Mouse (Mus musculus) frontal cortex, postnatal 10 days (tissue): ENCODE measurements around the gene R3hdm4.
"Not testable (repeated sequence)": the region's sequence is repeated elsewhere in the genome, so short reads cannot be mapped to it uniquely, and the experiment has no call there.

Experiments
- DNase-seq, 2 experiments: peaks; one replicate each; pipeline ENCODE4 v3.0.0; 2022; ENCODE audit warnings: low spot score in 2 of 2, mixed read lengths in 1 of 2

The R3hdm4 gene

GRCm38 (mm10) chr10:79920958-79921535 lies at the start of gene R3hdm4:
TSS of gene R3hdm4 (minus strand) at chr10:79921208.
- DNase-seq, result no peak

- no peak for DNase-seq
Measured at GRCm38 (mm10) chr10:79970415-79971182, 49.6 kb upstream of the R3hdm4 start, which contains the start of gene Grin3b. TSS of gene Grin3b (plus strand) at chr10:79970715.

DNA sequence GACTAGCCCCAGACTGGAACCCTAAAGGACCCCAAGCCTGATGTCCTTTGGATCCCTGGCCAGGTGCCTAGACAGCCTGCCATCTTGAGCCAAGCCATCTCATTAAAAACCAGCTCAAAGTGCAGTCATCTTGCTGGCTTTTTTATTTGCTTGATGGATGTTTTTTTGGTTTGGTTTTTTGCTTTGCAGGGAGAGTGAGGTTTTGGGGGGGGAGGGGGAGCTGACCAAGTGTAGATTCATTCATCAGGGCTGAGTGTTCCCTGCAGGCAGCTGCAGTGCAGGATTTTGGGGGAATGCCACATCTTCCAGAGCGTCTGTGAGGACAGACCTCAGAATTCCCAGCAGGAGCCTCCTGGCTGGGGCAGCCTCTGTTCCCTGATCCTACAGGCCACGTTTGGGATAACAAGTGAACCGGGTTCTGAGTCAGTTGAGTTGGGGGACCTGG lies 48.1 kb upstream of the R3hdm4 start:
- DNase-seq, result no peak

DNA sequence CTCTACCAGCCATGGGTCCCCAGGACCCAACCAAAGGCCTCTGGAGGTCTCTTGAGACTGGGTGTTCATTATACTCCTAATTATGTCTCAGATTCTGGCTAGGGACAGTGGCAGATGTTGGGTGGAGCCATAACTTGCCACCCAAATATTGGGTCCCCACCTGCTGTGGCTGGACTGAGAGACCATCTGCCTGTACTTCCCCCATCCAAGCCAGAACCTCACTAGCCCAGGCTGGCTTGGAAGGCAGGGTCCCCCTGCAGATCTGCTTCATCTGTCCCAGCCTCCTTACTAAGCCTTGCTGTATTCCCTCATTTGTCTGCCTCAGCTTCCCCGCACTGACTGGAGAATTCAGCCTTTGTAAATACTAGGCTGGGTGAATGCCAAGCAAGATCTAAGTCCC lies 47.2 kb upstream of the R3hdm4 start:
- no peak for DNase-seq

DNA sequence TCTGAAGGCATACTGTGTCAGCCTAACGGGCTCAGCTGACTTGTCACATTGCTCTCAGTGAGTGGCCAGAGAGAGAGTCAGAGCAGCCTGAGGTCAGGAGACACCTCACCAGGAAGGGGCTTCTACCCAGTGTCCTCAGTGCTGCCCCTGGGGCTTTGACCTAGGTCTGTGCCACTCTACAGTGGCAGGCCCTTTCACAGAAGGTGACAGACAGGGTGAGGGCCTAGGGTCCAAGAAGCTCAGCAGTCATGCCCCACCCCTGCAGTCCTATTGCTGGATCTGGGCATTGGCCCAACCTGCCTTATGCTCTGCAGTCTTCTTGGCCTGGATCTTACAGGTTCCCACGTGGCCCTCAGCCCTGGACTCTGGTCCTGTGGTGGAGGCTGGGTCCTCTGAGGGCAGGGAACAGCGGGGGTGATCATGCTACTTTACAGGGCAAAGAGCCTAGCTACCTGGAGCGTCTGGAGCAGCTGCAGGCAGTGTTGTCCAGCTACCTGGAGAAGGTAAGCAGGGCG lies 45.9 kb upstream of the R3hdm4 start:
- no peak for DNase-seq

GRCm38 (mm10) chr10:79965325-79965724 lies 44.3 kb upstream of the R3hdm4 start:
- no peak for DNase-seq

DNA sequence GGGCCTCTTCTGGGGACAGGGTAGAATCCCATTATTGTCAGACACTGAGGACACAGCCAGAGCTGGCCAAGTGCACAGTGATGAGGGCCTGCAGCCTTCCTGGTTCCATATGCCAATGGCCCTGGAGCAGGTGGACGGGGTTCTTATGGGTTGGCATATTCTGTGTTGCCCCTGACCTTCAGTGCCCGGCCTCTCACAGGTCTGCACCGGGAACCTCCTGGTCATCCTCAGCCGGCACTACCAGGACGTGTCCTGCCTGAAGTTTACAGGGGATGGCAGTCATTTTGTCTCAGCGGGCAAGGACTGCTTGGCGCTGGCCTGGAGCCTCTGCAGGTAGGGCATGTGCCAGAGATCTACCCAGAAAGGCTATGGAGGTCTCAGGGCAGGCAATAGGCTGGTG lies 43.7 kb upstream of the R3hdm4 start:
- DNase-seq, result no peak

GRCm38 (mm10) chr10:79960671-79961294 lies 39.8 kb upstream of the R3hdm4 start:
- no peak for DNase-seq

DNA sequence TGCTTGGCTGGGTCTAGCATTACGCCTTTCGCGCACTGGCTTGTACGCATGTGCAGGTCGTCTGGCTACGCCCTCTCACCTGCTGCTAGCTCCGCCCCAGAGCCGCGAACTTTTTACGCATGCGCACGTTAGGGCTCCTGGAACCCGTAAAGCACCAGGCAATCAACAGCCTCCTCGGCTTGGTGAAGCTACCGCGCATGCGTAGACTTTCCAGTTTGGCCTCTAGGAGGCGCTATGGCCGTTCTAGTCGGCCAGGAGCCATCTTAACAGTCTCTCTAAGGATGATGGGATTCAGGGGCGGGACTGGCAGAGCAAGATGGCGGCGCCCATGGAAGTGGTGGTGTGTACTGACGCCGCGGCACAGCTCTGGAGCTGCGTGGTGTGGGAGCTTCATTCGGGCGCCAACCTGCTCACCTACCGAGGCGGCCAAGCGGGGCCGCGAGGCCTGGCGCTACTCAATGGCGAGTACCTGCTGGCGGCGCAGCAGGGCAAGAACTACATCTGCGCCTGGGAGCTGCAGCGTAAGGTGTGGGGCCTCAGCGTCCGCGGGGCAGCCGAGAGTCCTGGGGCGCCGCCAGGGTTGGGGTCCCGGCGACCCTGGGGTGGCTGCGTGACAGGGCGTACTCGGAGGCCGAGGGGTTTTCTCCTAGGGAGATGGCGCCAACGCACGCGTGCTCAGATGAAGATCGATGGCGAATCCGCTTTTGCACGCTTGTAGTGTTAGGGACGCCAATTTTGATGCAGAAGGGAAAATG lies 39.0 kb upstream of the R3hdm4 start, which contains the start of gene Wdr18:
TSS of gene Wdr18 (plus strand) at position 306 of the 755 bp plus-strand sequence.
- DNase-seq, result peak; percentile 98 to 99

- DNase-seq, result not testable (repeated sequence)
Measured at GRCm38 (mm10) chr10:79959412-79959811, 38.4 kb upstream of the R3hdm4 start.

DNA sequence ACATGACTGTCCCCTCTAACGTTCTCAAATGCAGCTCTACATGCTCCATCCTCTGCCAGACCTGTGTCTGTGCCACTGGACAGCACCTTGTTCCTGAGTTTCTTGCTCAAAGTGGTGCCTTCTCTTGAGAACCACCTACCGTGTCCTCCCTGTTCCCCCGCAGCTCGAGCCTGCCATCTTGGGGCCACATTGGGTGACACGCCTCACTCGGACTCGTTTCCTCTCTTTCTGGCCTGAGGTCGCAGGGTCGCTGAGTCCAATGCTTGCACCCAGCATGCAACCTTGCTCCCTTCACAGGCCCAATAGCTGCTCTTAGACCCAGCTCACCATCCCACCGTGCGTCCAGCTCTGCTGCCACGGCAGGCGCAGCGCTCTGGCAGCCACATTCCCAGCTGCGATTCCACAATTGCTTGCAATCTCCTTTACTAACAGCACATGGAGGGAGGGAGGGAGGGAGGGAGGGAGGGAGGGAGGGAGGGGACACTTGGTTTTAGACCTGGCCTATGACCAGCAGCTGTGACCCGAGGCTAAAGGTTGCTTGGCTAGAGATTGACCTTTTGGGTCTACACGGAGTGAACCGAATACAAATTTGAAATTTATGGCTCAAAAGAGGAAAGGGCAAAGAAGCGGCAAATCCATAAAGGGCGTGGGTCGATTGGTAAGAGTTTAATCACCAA lies 37.3 kb upstream of the R3hdm4 start:
- DNase-seq, result peak in 1 of 2 experiments; percentile 71

GRCm38 (mm10) chr10:79956643-79957154 lies 35.7 kb upstream of the R3hdm4 start:
- no peak for DNase-seq

DNA sequence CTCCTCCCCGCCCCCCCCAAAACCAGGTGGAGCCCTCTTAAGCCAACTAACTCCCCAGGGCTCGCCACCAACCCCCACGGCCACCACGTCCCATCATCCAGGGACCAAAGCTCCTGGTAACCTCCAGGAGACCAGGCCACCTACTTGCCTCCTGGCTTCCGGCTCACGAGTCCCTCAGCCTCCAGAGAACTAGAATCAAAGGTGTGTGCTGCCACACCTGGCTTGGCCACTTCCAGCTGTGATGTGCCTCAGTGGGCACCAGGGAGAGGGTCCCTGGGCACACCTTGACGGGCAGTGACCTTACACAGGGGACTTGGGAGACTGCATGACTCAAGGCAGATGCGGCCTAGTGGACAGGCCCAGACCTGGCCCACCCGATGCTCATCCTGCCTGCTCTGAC lies 34.7 kb upstream of the R3hdm4 start:
- DNase-seq, result no peak

GRCm38 (mm10) chr10:79953946-79954345 lies 32.9 kb upstream of the R3hdm4 start:
- DNase-seq, result no peak

GRCm38 (mm10) chr10:79950661-79951060 lies 29.7 kb upstream of the R3hdm4 start:
- no peak for DNase-seq

- no peak for DNase-seq
Measured at GRCm38 (mm10) chr10:79949873-79950272, 28.9 kb upstream of the R3hdm4 start.

DNA sequence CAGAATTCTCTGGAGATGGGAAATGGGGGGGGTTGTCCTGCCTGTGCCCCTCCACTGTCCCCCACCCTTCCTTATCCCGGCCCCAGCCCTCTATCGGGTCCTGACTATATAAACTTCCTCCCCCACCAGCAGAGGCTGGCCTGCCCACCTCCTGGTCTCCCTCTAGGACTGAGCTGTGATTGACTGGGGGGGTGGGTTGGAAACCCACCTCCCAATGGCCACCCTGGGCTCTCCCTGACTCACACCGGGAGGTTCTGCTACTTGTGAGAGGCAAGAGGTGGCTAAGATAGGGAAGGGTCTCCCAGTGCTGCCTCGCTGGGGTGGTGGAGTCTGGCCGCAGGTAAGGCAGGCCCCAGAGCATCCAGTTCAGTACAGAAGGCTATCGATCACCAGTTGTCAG lies 26.5 kb upstream of the R3hdm4 start:
- DNase-seq, result no peak

- no peak for DNase-seq
Measured at GRCm38 (mm10) chr10:79946752-79947322, 25.8 kb upstream of the R3hdm4 start.

- no peak for DNase-seq
Measured at GRCm38 (mm10) chr10:79945507-79946234, 24.7 kb upstream of the R3hdm4 start.

- DNase-seq, result no peak
Measured at GRCm38 (mm10) chr10:79943471-79943901, 22.5 kb upstream of the R3hdm4 start.
